Mouse (Mus musculus) heart, postnatal 0 days (tissue): Measurements from ENCODE around the gene Ncmap.

Experiments used
- CTCF ChIP-seq: IDR thresholded peaks from 2 replicates; pipeline ENCODE4 v1.5.1; 2016; ENCODE audit warnings: antibody characterized with exemption, control low read depth, low read depth
- EP300 ChIP-seq: IDR thresholded peaks from 2 replicates; pipeline ENCODE4 v1.6.1; 2016; ENCODE audit warnings: antibody characterized with exemption, low read depth

DNA sequence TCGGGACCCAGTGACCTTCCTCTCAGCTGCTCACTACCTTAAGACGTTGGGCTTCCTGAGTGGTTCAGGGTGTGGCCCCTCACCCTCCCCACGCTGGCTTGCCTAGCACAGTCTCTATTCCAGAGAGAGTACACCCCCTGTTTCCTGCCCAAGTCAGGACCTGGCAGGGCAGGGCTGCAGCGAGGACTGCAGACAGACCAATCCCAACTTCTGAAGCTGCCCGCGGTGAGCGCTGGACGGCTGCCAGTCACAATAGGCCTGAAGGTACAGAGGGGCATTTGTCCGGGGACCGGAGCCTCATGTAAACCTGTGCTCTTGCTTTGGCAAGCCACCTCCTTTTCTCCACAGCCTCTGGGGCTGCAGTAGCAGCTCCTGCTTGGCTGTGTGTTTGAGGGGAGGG lies 12.4 kb downstream of the Ncmap start:
- TF ChIP-seq CTCF (no peak), EP300 (no peak)
